Mouse (Mus musculus): ENCODE measurements around the gene Srp68. TPM values are rescaled to one million over a fixed set of nuclear protein-coding genes. Genes with fewer than 3 reads are reported as not detected.

Gene Srp68
- total and polyA plus RNA-seq, 3 experiments: 146 to 228 (median 180) TPM

GRCm38 (mm10) chr11:116201151-116201550 lies 72.9 kb downstream of the Srp68 start:
- Histone ChIP-seq H3K9me3 (replicated peaks; ENCODE audit: insufficient read depth, low read length) (no peaks in the 10 kb centered on the region), H3K9ac (ENCODE audit: control insufficient read depth, low read depth, low read length, poor library complexity, severe bottlenecking) (no peak overlapping the region), H3K4me1 (ENCODE audit: control insufficient read depth in 1 of 2, insufficient read depth in 2 of 2, low read length in 2 of 2) (peaks cover 11 to 14% of the 10 kb centered on the region in 2 experiments; a peak in 3 of 4 replicates), H3K36me3 (ENCODE audit: control insufficient read depth in 1 of 2, insufficient read depth in 2 of 2, low read length in 2 of 2) (peaks cover 0 to 18% of the 10 kb centered on the region in 2 experiments; a peak in 2 of 4 replicates), H3K4me3 (ENCODE audit: control insufficient read depth in 1 of 2, insufficient read depth in 1 of 2, low read depth in 2 of 2, low read length in 2 of 2) (no peak overlapping the region), H3K79me2 (ENCODE audit: control insufficient read depth, insufficient read depth, low read length, poor library complexity) (peaks cover 8% of the 10 kb centered on the region), H3K27ac (ENCODE audit: control insufficient read depth, low read depth, low read length) (no peak overlapping the region), H3K27me3 (ENCODE audit: control insufficient read depth in 1 of 2, insufficient read depth in 2 of 2, low read length in 2 of 2) (no peaks in the 10 kb centered on the region)
- no peak for DNase-seq (ENCODE audit: low read depth, low spot score)
- TF ChIP-seq ETS1 (IDR thresholded peaks at IDR 0.05; ENCODE audit: low read depth, low read length) (no peak), SMC3 (IDR thresholded peaks at IDR 0.05; ENCODE audit: low read depth, low read length) (no peak), RCOR1 (IDR thresholded peaks at IDR 0.05; ENCODE audit: low read depth, low read length) (no peak), NRF1 (IDR thresholded peaks at IDR 0.05; ENCODE audit: insufficient read depth, low read depth, low read length, poor library complexity, severe bottlenecking) (no peak), GABPA (IDR thresholded peaks at IDR 0.05; ENCODE audit: low read depth, low read length) (no peak), E2F4 (IDR thresholded peaks at IDR 0.05; ENCODE audit: borderline replicate concordance, low read depth, low read length) (no peak), GATA1 (IDR thresholded peaks at IDR 0.05; ENCODE audit: low read depth, low read length) (no peak), POLR2A (IDR thresholded peaks at IDR 0.05; ENCODE audit: control insufficient read depth in 1 of 2, insufficient read depth in 1 of 2, low read depth in 1 of 2, low read length in 2 of 2, poor library complexity in 1 of 2) (no peak), MEF2A (IDR thresholded peaks at IDR 0.05; ENCODE audit: extremely low read depth, insufficient replicate concordance, low read depth, low read length, poor library complexity, severe bottlenecking) (no peak), POLR2AphosphoS2 (IDR thresholded peaks at IDR 0.05; ENCODE audit: low read length) (no peak), POLR2AphosphoS5 (IDR thresholded peaks at IDR 0.05; ENCODE audit: borderline replicate concordance, low read depth, low read length) (no peak), CHD1 (IDR thresholded peaks at IDR 0.05; ENCODE audit: low read depth, low read length) (no peak)

GRCm38 (mm10) chr11:116198639-116199531 lies 75.1 kb downstream of the Srp68 start, which contains the start of the genes Ten1 and Acox1:
Gene Ten1, plus strand, starts transcription at chr11:116198855.
Gene Acox1, minus strand, starts transcription at chr11:116199045.
- peaks cover 25 to 26% of the 10 kb centered on the region in 2 experiments for H3K4me1 ChIP-seq (ENCODE audit: control insufficient read depth in 1 of 2, insufficient read depth in 2 of 2, low read length in 2 of 2)
- peaks cover 0 to 39% of the 10 kb centered on the region in 2 experiments; a peak in 2 of 4 replicates for H3K36me3 ChIP-seq (ENCODE audit: control insufficient read depth in 1 of 2, insufficient read depth in 2 of 2, low read length in 2 of 2)
- H3K27ac ChIP-seq (ENCODE audit: control insufficient read depth, low read depth, low read length): peak within 1 kb of the TSS; percentile 92
- DNase-seq (ENCODE audit: low read depth, low spot score): peak; percentile 98
- H3K4me3 ChIP-seq (ENCODE audit: control insufficient read depth in 1 of 2, insufficient read depth in 1 of 2, low read depth in 2 of 2, low read length in 2 of 2): peak within 1 kb of the TSS; percentile 90 to 94
- H3K79me2 ChIP-seq (ENCODE audit: control insufficient read depth, insufficient read depth, low read length, poor library complexity): peaks cover 8% of the 10 kb centered on the region
- H3K27me3 ChIP-seq (ENCODE audit: control insufficient read depth in 1 of 2, insufficient read depth in 2 of 2, low read length in 2 of 2): no peaks in the 10 kb centered on the region
- H3K9me3 ChIP-seq (replicated peaks; ENCODE audit: insufficient read depth, low read length): no peaks in the 10 kb centered on the region
- peak within 1 kb of the TSS; percentile 97 for H3K9ac ChIP-seq (ENCODE audit: control insufficient read depth, low read depth, low read length, poor library complexity, severe bottlenecking)
- no peak for TF ChIP-seq GATA1 (IDR thresholded peaks at IDR 0.05; ENCODE audit: low read depth, low read length)
- TF ChIP-seq ZKSCAN1 (IDR thresholded peaks at IDR 0.05; ENCODE audit: low read depth, low read length): no peak
- TF ChIP-seq POLR2AphosphoS5 (IDR thresholded peaks at IDR 0.05; ENCODE audit: borderline replicate concordance, low read depth, low read length): no peak
- TF ChIP-seq USF1 (IDR thresholded peaks at IDR 0.05; ENCODE audit: low read depth, low read length): peak; percentile 97
- TF ChIP-seq HCFC1 (IDR thresholded peaks at IDR 0.05; ENCODE audit: low read depth, low read length): peak; percentile 78
- no peak for TF ChIP-seq ZNF384 (IDR thresholded peaks at IDR 0.05; ENCODE audit: low read depth, low read length)
- TF ChIP-seq RCOR1 (IDR thresholded peaks at IDR 0.05; ENCODE audit: low read depth, low read length): no peak
- peak; percentile 74; the same call in 1 of the 2 replicates for TF ChIP-seq E2F4 (IDR thresholded peaks at IDR 0.05; ENCODE audit: borderline replicate concordance, low read depth, low read length)
- TF ChIP-seq CHD1 (IDR thresholded peaks at IDR 0.05; ENCODE audit: low read depth, low read length): no peak
- no peak for TF ChIP-seq RAD21 (IDR thresholded peaks at IDR 0.05; ENCODE audit: low read depth, low read length)
- TF ChIP-seq ELF1 (IDR thresholded peaks at IDR 0.05; ENCODE audit: low read depth, low read length): peak; percentile 92
- TF ChIP-seq TBP (IDR thresholded peaks at IDR 0.05; ENCODE audit: low read depth, low read length): peak; percentile 71
- peak; percentile 74 to 86 for TF ChIP-seq USF2 (IDR thresholded peaks at IDR 0.05; ENCODE audit: borderline replicate concordance in 1 of 2, insufficient read depth in 1 of 2, low read depth in 1 of 2, low read length in 2 of 2)
- TF ChIP-seq POLR2A (IDR thresholded peaks at IDR 0.05; ENCODE audit: control insufficient read depth in 1 of 2, insufficient read depth in 1 of 2, low read depth in 1 of 2, low read length in 2 of 2, poor library complexity in 1 of 2): peak; percentile 65 to 71
- TF ChIP-seq ZC3H11A (IDR thresholded peaks at IDR 0.05; ENCODE audit: low read depth, low read length): no peak
- no peak for TF ChIP-seq JUND (IDR thresholded peaks at IDR 0.05; ENCODE audit: low read depth, low read length)
- TF ChIP-seq MXI1 (IDR thresholded peaks at IDR 0.05; ENCODE audit: low read depth, low read length): peak; percentile 84
- TF ChIP-seq TAL1 (IDR thresholded peaks at IDR 0.05; ENCODE audit: low read length): no peak
- peak; percentile 57 for TF ChIP-seq TCF12 (IDR thresholded peaks at IDR 0.05; ENCODE audit: low read depth, low read length)
- TF ChIP-seq KAT2A (conservative IDR thresholded peaks at IDR 0.05; ENCODE audit: low read depth, low read length): 0 out of 2 replicates have a peak, but pooled peaks have one; percentile 30
- peak in 1 of 2 experiments; percentile 42; a peak in 1 of 4 replicates for TF ChIP-seq EP300 (IDR thresholded peaks at IDR 0.05; ENCODE audit: low read depth in 1 of 2, low read length in 2 of 2)
